Mouse (Mus musculus) midbrain, postnatal 0 days (tissue): Measurements from ENCODE around the gene Pom121. TPM values are rescaled to one million over a fixed set of nuclear protein-coding genes. Genes with fewer than 3 reads are reported as not detected.

Source experiments
- ATAC-seq: fragments of 200-750 bp; cut with Nextera tagmentation; 2 replicates; pipeline ENCODE4 v1.8.0; 2017; ENCODE audit warnings: moderate number of reproducible peaks, mild to moderate bottlenecking, moderate TSS enrichment, moderate library complexity; ENCODE audit not compliant: low FRiP score
- DNase-seq: peaks from one replicate; pipeline ENCODE4 v3.0.0-alpha.2; 2015; ENCODE audit warnings: low spot score
- H3K27ac ChIP-seq: fragments of 300-500 bp; sonication (generic); 2 replicates; pipeline ENCODE4 v1.5.1; 2014; ENCODE audit warnings: low read depth, mild to moderate bottlenecking, low read length, mixed read lengths
- H3K27me3 ChIP-seq: fragments of 300-500 bp; sonication (generic); 2 replicates; pipeline ENCODE4 v1.6.1; 2014; ENCODE audit warnings: low read length, control low read depth, mixed read lengths; ENCODE audit not compliant: insufficient read depth
- H3K36me3 ChIP-seq: fragments of 300-500 bp; sonication (generic); 2 replicates; pipeline ENCODE4 v1.6.1; 2014; ENCODE audit warnings: low read length, control low read depth, mixed read lengths; ENCODE audit not compliant: insufficient read depth
- H3K4me1 ChIP-seq: fragments of 300-500 bp; sonication (generic); 2 replicates; pipeline ENCODE4 v1.6.1; 2014; ENCODE audit warnings: mild to moderate bottlenecking, control low read depth, antibody characterized with exemption, low read length, mixed read lengths; ENCODE audit not compliant: insufficient read depth
- H3K4me2 ChIP-seq: fragments of 300-500 bp; sonication (generic); 2 replicates; pipeline ENCODE4 v1.6.1; 2014; ENCODE audit warnings: low read depth, mild to moderate bottlenecking, low read length, mixed read lengths; ENCODE audit not compliant: poor library complexity, severe bottlenecking
- H3K4me3 ChIP-seq: fragments of 300-500 bp; sonication (generic); 2 replicates; pipeline ENCODE4 v1.5.1; 2014; ENCODE audit warnings: low read depth, mild to moderate bottlenecking, low read length, moderate library complexity
- H3K9ac ChIP-seq: fragments of 300-500 bp; sonication (generic); replicated peaks from 2 replicates; pipeline ENCODE4 v1.6.1; 2014; ENCODE audit warnings: mild to moderate bottlenecking, low read length, moderate library complexity, mixed read lengths; ENCODE audit not compliant: poor library complexity, severe bottlenecking
- H3K9me3 ChIP-seq: fragments of 300-500 bp; sonication (generic); 2 replicates; pipeline ENCODE4 v1.6.1; 2016; ENCODE audit warnings: low read length, control low read depth
- CTCF ChIP-seq: IDR thresholded peaks from 2 replicates; pipeline ENCODE4 v1.5.1; 2016; ENCODE audit warnings: antibody characterized with exemption, mild to moderate bottlenecking
- WGBS: fragments of 180-500 bp; shearing (Covaris S2); extraction: QIAGEN DNeasy Blood & Tissue Kit; methylation state at CpG from one replicate; pipeline ENCODE4 v1.1.7; 2014; 5-methylcytosine and 5-hydroxymethylcytosine counted together
- microRNA-seq: library from miRNA; unstranded; fragments of <30 nt; microRNA quantifications from one replicate; pipeline ENCODE4, GENCODE M21; 2016; ENCODE audit warnings: borderline number of aligned reads
- polyA plus RNA-seq: library from polyadenylated mRNA; unstranded; fragments of >200 nt; fragmentation: Nextera tagmentation; extraction: Ambion mirVana; gene quantifications from 2 replicates; pipeline ENCODE4 v1.2.1, GENCODE M21; 2015
- total RNA-seq: library from RNA; depleted of rRNA; stranded (reverse); fragments of >200 nt; gene quantifications from 2 replicates; pipeline ENCODE4 v1.2.3, GENCODE M21; 2014; rRNA removed

Gene Pom121
- total and polyA plus RNA-seq, 2 experiments from 2014 or later: 8.5 to 12.8 TPM

- ATAC-seq: no peak
Measured at GRCm38 (mm10) chr5:135345989-135346388, 48.4 kb downstream of the Pom121 start.

GRCm38 (mm10) chr5:135337575-135337974 is 56.8 kb downstream of the Pom121 start:
- no peak overlapping the region for H3K9ac ChIP-seq
- H3K27me3 ChIP-seq: no peaks in the 10 kb centered on the region
- no peak overlapping the region for H3K4me3 ChIP-seq
- H3K36me3 ChIP-seq: no peaks in the 10 kb centered on the region
- H3K4me1 ChIP-seq: no peaks in the 10 kb centered on the region
- peak; percentile 64 for TF ChIP-seq CTCF
- H3K4me2 ChIP-seq: no peak overlapping the region
- no peaks in the 10 kb centered on the region for H3K9me3 ChIP-seq
- no peak for ATAC-seq
- DNase-seq: peak; percentile 8
- no peak overlapping the region for H3K27ac ChIP-seq
- 59% methylated on average over 3 of the region's 3 CpGs for WGBS

More at GRCm38 (mm10) chr5:135345989-135346388, 48.4 kb downstream of the Pom121 start:
- no peak overlapping the region for H3K9ac ChIP-seq
- H3K9me3 ChIP-seq: no peaks in the 10 kb centered on the region; the same call in 1 of the 2 replicates
- H3K27ac ChIP-seq: no peak overlapping the region
- no peak for TF ChIP-seq CTCF
- DNase-seq: no peak
- no peaks in the 10 kb centered on the region for H3K4me1 ChIP-seq
- no peaks in the 10 kb centered on the region for H3K36me3 ChIP-seq
- H3K27me3 ChIP-seq: no peaks in the 10 kb centered on the region
- WGBS: 77% methylated on average over 7 of the region's 7 CpGs
- H3K4me2 ChIP-seq: no peak overlapping the region
- H3K4me3 ChIP-seq: no peak overlapping the region

GRCm38 (mm10) chr5:135331161-135331560 is 63.2 kb downstream of the Pom121 start:
- Histone ChIP-seq H3K27me3 (no peaks in the 10 kb centered on the region), H3K27ac (no peak overlapping the region), H3K36me3 (no peaks in the 10 kb centered on the region), H3K4me1 (peaks cover 2% of the 10 kb centered on the region; the same call in 1 of the 2 replicates), H3K9ac (no peak overlapping the region), H3K4me3 (no peak overlapping the region), H3K9me3 (no peaks in the 10 kb centered on the region), H3K4me2 (no peak overlapping the region)
- no peak for ATAC-seq
- 85% methylated on average over 6 of the region's 6 CpGs for WGBS
- no peak for DNase-seq
- no peak for TF ChIP-seq CTCF

- no peaks in the 10 kb centered on the region for H3K27me3 ChIP-seq
- TF ChIP-seq CTCF: no peak
- 84% methylated on average over 5 of the region's 5 CpGs for WGBS
- no peak overlapping the region for H3K9ac ChIP-seq
- no peak overlapping the region for H3K4me2 ChIP-seq
- no peak overlapping the region for H3K4me3 ChIP-seq
- H3K4me1 ChIP-seq: peaks cover 4% of the 10 kb centered on the region; the same call in 1 of the 2 replicates
- no peak for DNase-seq
- no peaks in the 10 kb centered on the region for H3K9me3 ChIP-seq
- H3K36me3 ChIP-seq: no peaks in the 10 kb centered on the region
- ATAC-seq: no peak
- H3K27ac ChIP-seq: no peak overlapping the region
Measured at GRCm38 (mm10) chr5:135330201-135330600, 64.1 kb downstream of the Pom121 start.

- no peaks in the 10 kb centered on the region for H3K9me3 ChIP-seq
- no peak overlapping the region for H3K4me2 ChIP-seq
- no peak overlapping the region for H3K27ac ChIP-seq
- no peaks in the 10 kb centered on the region for H3K27me3 ChIP-seq
- H3K4me1 ChIP-seq: peaks cover 4% of the 10 kb centered on the region; the same call in 1 of the 2 replicates
- no peak overlapping the region for H3K4me3 ChIP-seq
- 94% methylated on average over 4 of the region's 4 CpGs for WGBS
- TF ChIP-seq CTCF: no peak
- ATAC-seq (no peak), DNase-seq (no peak)
- H3K9ac ChIP-seq: no peak overlapping the region
- no peaks in the 10 kb centered on the region for H3K36me3 ChIP-seq
Measured at GRCm38 (mm10) chr5:135329471-135329870, 64.9 kb downstream of the Pom121 start.

Small RNA genes lying within 50 kb of the gene (microRNA-seq; reads per million reads assigned to microRNA genes)
- 1.7 reads per million for gene Mir7033

Other genes with a start within 250 kb of the Pom121 start
- 28.6 and 62.9 TPM in 2 replicates for gene Tbl2, start 244.9 kb downstream of the Pom121 start, total RNA-seq
- gene Tbl2, start 244.9 kb downstream of the Pom121 start, polyA plus RNA-seq: 8.9 and 10.0 TPM in 2 replicates
- 20.0 and 33.2 TPM in 2 replicates for gene Bcl7b, start 226.3 kb downstream of the Pom121 start, total RNA-seq
- gene Bcl7b, start 226.3 kb downstream of the Pom121 start, polyA plus RNA-seq: 39.2 and 39.7 TPM in 2 replicates
- gene Baz1b, start 207.3 kb downstream of the Pom121 start, total RNA-seq: 33.4 and 41.3 TPM in 2 replicates
- gene Baz1b, start 207.3 kb downstream of the Pom121 start, polyA plus RNA-seq: 10.9 and 12.5 TPM in 2 replicates
- 25.9 and 38.7 TPM in 2 replicates for gene Fzd9, start 143.3 kb downstream of the Pom121 start, total RNA-seq
- gene Fzd9, start 143.3 kb downstream of the Pom121 start, polyA plus RNA-seq: 14.6 and 14.9 TPM in 2 replicates
- gene Fkbp6, start 44.5 kb downstream of the Pom121 start, total RNA-seq: 0.33 and 0.49 TPM in 2 replicates
- gene Fkbp6, start 44.5 kb downstream of the Pom121 start, polyA plus RNA-seq: 0.12 and 0.36 TPM in 2 replicates
- gene Trim50, start 41.3 kb downstream of the Pom121 start, total RNA-seq: not detected in 2 replicates
- gene Trim50, start 41.3 kb downstream of the Pom121 start, polyA plus RNA-seq: not detected in 2 replicates
- 24.5 and 24.8 TPM in 2 replicates for gene Nsun5, start 24.6 kb downstream of the Pom121 start, total RNA-seq
- 16.8 and 19.0 TPM in 2 replicates for gene Nsun5, start 24.6 kb downstream of the Pom121 start, polyA plus RNA-seq
- 122 and 126 TPM in 2 replicates for gene Hip1, start 150.6 kb upstream of the Pom121 start, total RNA-seq
- 24.9 and 28.3 TPM in 2 replicates for gene Hip1, start 150.6 kb upstream of the Pom121 start, polyA plus RNA-seq
- not detected in 2 replicates for gene Ccl26, start 169.0 kb upstream of the Pom121 start, total RNA-seq
- not detected in 2 replicates for gene Ccl26, start 169.0 kb upstream of the Pom121 start, polyA plus RNA-seq
- 0.66 and 2.2 TPM in 2 replicates for gene Ccl24, start 178.5 kb upstream of the Pom121 start, total RNA-seq
- 1.9 and 2.4 TPM in 2 replicates for gene Ccl24, start 178.5 kb upstream of the Pom121 start, polyA plus RNA-seq
- 31.3 and 31.8 TPM in 2 replicates for gene Rhbdd2, start 238.1 kb upstream of the Pom121 start, total RNA-seq
- 136 and 143 TPM in 2 replicates for gene Rhbdd2, start 238.1 kb upstream of the Pom121 start, polyA plus RNA-seq